Mouse (Mus musculus) bone marrow macrophage, adult 2 months (primary cell): ENCODE measurements around the gene Tsen54.

Experiments used
- CTCF ChIP-seq: IDR thresholded peaks from 2 replicates; pipeline ENCODE4 v1.5.1; 2012; ENCODE audit warnings: low read depth, mild to moderate bottlenecking, low read length, moderate library complexity
- POLR2A ChIP-seq: IDR thresholded peaks from 2 replicates; pipeline ENCODE4 v1.6.1; 2012; ENCODE audit warnings: mild to moderate bottlenecking, low read depth, low read length, borderline replicate concordance

DNA sequence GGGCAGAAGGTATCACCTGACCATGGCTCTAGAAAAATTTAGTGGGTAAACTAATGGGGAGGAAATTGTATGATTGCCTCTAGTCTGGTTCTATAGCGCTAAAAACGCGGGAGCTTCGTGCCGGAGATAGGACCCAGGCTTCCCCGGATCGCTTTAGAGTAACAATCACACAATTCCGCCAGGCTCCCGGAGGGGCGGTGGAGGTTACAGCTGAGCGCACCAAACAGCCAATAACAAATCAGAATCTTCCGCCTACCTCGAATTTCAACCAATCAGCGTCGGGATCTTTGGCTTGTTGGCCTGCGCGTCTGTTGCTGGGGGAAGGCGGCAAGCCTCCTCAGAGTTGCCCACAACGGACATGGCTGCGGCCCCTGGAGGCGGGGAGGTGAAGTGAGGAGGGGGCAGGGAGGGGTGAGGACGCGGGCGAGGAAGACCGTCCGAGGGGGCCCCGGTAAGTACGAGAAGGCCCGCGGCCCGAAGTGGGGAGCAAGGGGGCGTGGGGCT is 49.4 kb upstream of the Tsen54 start, which contains the start of gene Tmem94:
- TF ChIP-seq POLR2A (no peak), CTCF (no peak)
